Mouse (Mus musculus) kidney, embryonic 16.5 days (tissue): Measurements from ENCODE around the gene Sertad2. TPM values are rescaled to one million over a fixed set of nuclear protein-coding genes. Genes with fewer than 3 reads are reported as not detected.
A peak's percentile ranks its signal among the peaks of the same experiment; 100 is the strongest.

ENCODE experiments used
- ATAC-seq: fragments of 200-750 bp; cut with Nextera tagmentation; 2 replicates; pipeline ENCODE4 v1.8.0; 2017; ENCODE audit warnings: moderate TSS enrichment; ENCODE audit not compliant: low FRiP score, low TSS enrichment
- H3K27ac ChIP-seq: fragments of 300-500 bp; sonication (generic); 2 replicates; pipeline ENCODE4 v1.5.1; 2014; ENCODE audit warnings: low read length
- H3K27me3 ChIP-seq: fragments of 300-500 bp; sonication (generic); 2 replicates; pipeline ENCODE4 v1.6.1; 2014; ENCODE audit warnings: low read length, control low read depth, mixed read lengths; ENCODE audit not compliant: insufficient read depth
- H3K36me3 ChIP-seq: fragments of 300-500 bp; sonication (generic); 2 replicates; pipeline ENCODE4 v1.6.1; 2014; ENCODE audit warnings: low read length, control low read depth, mixed read lengths; ENCODE audit not compliant: insufficient read depth
- H3K4me1 ChIP-seq: fragments of 300-500 bp; sonication (generic); 2 replicates; pipeline ENCODE4 v1.6.1; 2014; ENCODE audit warnings: low read length, control low read depth, mixed read lengths; ENCODE audit not compliant: insufficient read depth
- H3K4me2 ChIP-seq: fragments of 300-500 bp; sonication (generic); replicated peaks from 2 replicates; pipeline ENCODE4 v1.6.1; 2014; ENCODE audit warnings: low read depth, low read length
- H3K4me3 ChIP-seq: fragments of 300-500 bp; sonication (generic); 2 replicates; pipeline ENCODE4 v1.5.1; 2014; ENCODE audit warnings: mild to moderate bottlenecking, low read length
- H3K9ac ChIP-seq: fragments of 300-500 bp; sonication (generic); replicated peaks from 2 replicates; pipeline ENCODE4 v1.6.1; 2014; ENCODE audit warnings: low read length
- H3K9me3 ChIP-seq: fragments of 300-500 bp; sonication (generic); 2 replicates; pipeline ENCODE4 v1.6.1; 2016; ENCODE audit warnings: low read length, control low read depth
- WGBS: fragments of 180-500 bp; shearing (Covaris S2); extraction: QIAGEN DNeasy Blood & Tissue Kit; methylation state at CpG from one replicate; pipeline ENCODE4 v1.1.7; 2014; 5-methylcytosine and 5-hydroxymethylcytosine counted together
- polyA plus RNA-seq: library from polyadenylated mRNA; unstranded; fragments of >200 nt; fragmentation: Nextera tagmentation; extraction: Ambion mirVana; gene quantifications from 2 replicates; pipeline ENCODE4 v1.2.1, GENCODE M21; 2015

Sertad2 gene
- polyA plus RNA-seq, 1 experiment from 2014 or later, result 33.1 TPM

- H3K4me3 ChIP-seq, result no peak overlapping the region
- H3K9ac ChIP-seq, result no peak overlapping the region
- no peak overlapping the region for H3K27ac ChIP-seq
- no peak for ATAC-seq
- H3K36me3 ChIP-seq, result no peaks in the 10 kb centered on the region
- 87% methylated on average over 2 of the region's 2 CpGs for WGBS
- H3K4me2 ChIP-seq, result no peak overlapping the region
- no peaks in the 10 kb centered on the region for H3K27me3 ChIP-seq
- H3K4me1 ChIP-seq, result peaks cover 4% of the 10 kb centered on the region; the same call in 1 of the 2 replicates
- H3K9me3 ChIP-seq, result no peaks in the 10 kb centered on the region
These were observed 84.1 kb downstream of the Sertad2 start for GRCm38 (mm10) chr11:20627146-20627545.

- Histone ChIP-seq H3K4me1 (peaks cover 9% of the 10 kb centered on the region), H3K27ac (no peak overlapping the region), H3K9me3 (no peaks in the 10 kb centered on the region), H3K9ac (no peak overlapping the region), H3K4me3 (no peak overlapping the region), H3K4me2 (no peak overlapping the region), H3K27me3 (no peaks in the 10 kb centered on the region), H3K36me3 (no peaks in the 10 kb centered on the region)
- whole genome bisulfite sequencing, result 8% methylated on average over 2 of the region's 2 CpGs
- no peak for ATAC-seq
These were observed 85.2 kb downstream of the Sertad2 start for GRCm38 (mm10) chr11:20628216-20628615.

- 89% methylated on average over 5 of the region's 5 CpGs for WGBS
- Histone ChIP-seq H3K36me3 (no peaks in the 10 kb centered on the region), H3K9me3 (no peaks in the 10 kb centered on the region), H3K4me1 (peaks cover 24% of the 10 kb centered on the region), H3K4me2 (no peak overlapping the region), H3K27me3 (no peaks in the 10 kb centered on the region), H3K9ac (no peak overlapping the region), H3K27ac (no peak overlapping the region), H3K4me3 (no peak overlapping the region)
- no peak for ATAC-seq
These were observed 86.6 kb downstream of the Sertad2 start for GRCm38 (mm10) chr11:20629700-20630099.

- H3K9me3 ChIP-seq, result no peaks in the 10 kb centered on the region
- H3K36me3 ChIP-seq, result no peaks in the 10 kb centered on the region
- peaks cover 33% of the 10 kb centered on the region for H3K4me1 ChIP-seq
- H3K27ac ChIP-seq, result peak overlapping the region; percentile 97
- H3K27me3 ChIP-seq, result no peaks in the 10 kb centered on the region
- H3K9ac ChIP-seq, result peak overlapping the region; percentile 69
- WGBS, result 2% methylated on average over 34 of the region's 36 CpGs
- peak overlapping the region; percentile 86 for H3K4me2 ChIP-seq
- peak; percentile 91 for ATAC-seq
- peak overlapping the region; percentile 87 for H3K4me3 ChIP-seq
These were observed 88.2 kb downstream of the Sertad2 start for GRCm38 (mm10) chr11:20631026-20631940.

- Histone ChIP-seq H3K4me2 (peak overlapping the region; percentile 71), H3K27me3 (no peaks in the 10 kb centered on the region), H3K4me3 (peak overlapping the region; percentile 87), H3K36me3 (no peaks in the 10 kb centered on the region), H3K9me3 (no peaks in the 10 kb centered on the region), H3K9ac (peak overlapping the region; percentile 88), H3K27ac (peak overlapping the region; percentile 100), H3K4me1 (peaks cover 35% of the 10 kb centered on the region)
- peak; percentile 96 for ATAC-seq
- WGBS, result under 1% methylated on average over 47 of the region's 67 CpGs
These were observed 89.0 kb downstream of the Sertad2 start for GRCm38 (mm10) chr11:20631941-20632618.

- no peak for ATAC-seq
- peaks cover 35% of the 10 kb centered on the region for H3K4me1 ChIP-seq
These were observed 89.5 kb downstream of the Sertad2 start for GRCm38 (mm10) chr11:20632619-20632965.

GRCm38 (mm10) chr11:20634543-20634942 lies 91.5 kb downstream of the Sertad2 start:
- ATAC-seq, result no peak
- Histone ChIP-seq H3K9me3 (no peaks in the 10 kb centered on the region), H3K9ac (no peak overlapping the region), H3K4me1 (peaks cover 41% of the 10 kb centered on the region), H3K4me2 (no peak overlapping the region), H3K27me3 (no peaks in the 10 kb centered on the region), H3K4me3 (no peak overlapping the region), H3K27ac (no peak overlapping the region), H3K36me3 (no peaks in the 10 kb centered on the region)
- 81% methylated on average over 1 of the region's 1 CpGs for WGBS

More at GRCm38 (mm10) chr11:20632619-20632965, 89.5 kb downstream of the Sertad2 start:
- Histone ChIP-seq H3K27ac (peak overlapping the region; percentile 100), H3K27me3 (no peaks in the 10 kb centered on the region), H3K9me3 (no peaks in the 10 kb centered on the region), H3K4me2 (peak overlapping the region; percentile 71), H3K4me3 (peak overlapping the region; percentile 87), H3K36me3 (no peaks in the 10 kb centered on the region), H3K9ac (peak overlapping the region; percentile 88)
- 0% methylated on average over 13 of the region's 13 CpGs for WGBS

- no peak overlapping the region for H3K4me2 ChIP-seq
- H3K4me1 ChIP-seq, result peaks cover 52% of the 10 kb centered on the region
- no peak for ATAC-seq
These were observed 92.6 kb downstream of the Sertad2 start for GRCm38 (mm10) chr11:20635646-20636045.

GRCm38 (mm10) chr11:20636114-20636513 lies 93.1 kb downstream of the Sertad2 start:
- peak overlapping the region; percentile 39; the same call in 1 of the 2 replicates for H3K9ac ChIP-seq
- no peak overlapping the region for H3K4me3 ChIP-seq
- no peaks in the 10 kb centered on the region for H3K27me3 ChIP-seq
- H3K36me3 ChIP-seq, result no peaks in the 10 kb centered on the region
- peaks cover 55% of the 10 kb centered on the region for H3K4me1 ChIP-seq
- H3K9me3 ChIP-seq, result no peaks in the 10 kb centered on the region
- no peak for ATAC-seq
- H3K27ac ChIP-seq, result peak overlapping the region; percentile 88
- WGBS, result 68% methylated on average over 4 of the region's 4 CpGs
- no peak overlapping the region; the same call in 1 of the 2 replicates for H3K4me2 ChIP-seq

More at GRCm38 (mm10) chr11:20635646-20636045, 92.6 kb downstream of the Sertad2 start:
- Histone ChIP-seq H3K9ac (no peak overlapping the region), H3K4me3 (no peak overlapping the region), H3K27ac (peak overlapping the region; percentile 88), H3K27me3 (no peaks in the 10 kb centered on the region), H3K9me3 (no peaks in the 10 kb centered on the region), H3K36me3 (no peaks in the 10 kb centered on the region)
- 34% methylated on average over 6 of the region's 6 CpGs for WGBS

GRCm38 (mm10) chr11:20637060-20637459 lies 94.0 kb downstream of the Sertad2 start:
- no peak overlapping the region for H3K4me3 ChIP-seq
- H3K9me3 ChIP-seq, result no peaks in the 10 kb centered on the region
- H3K4me1 ChIP-seq, result peaks cover 55% of the 10 kb centered on the region
- no peaks in the 10 kb centered on the region for H3K27me3 ChIP-seq
- no peaks in the 10 kb centered on the region for H3K36me3 ChIP-seq
- no peak overlapping the region for H3K9ac ChIP-seq
- no peak overlapping the region for H3K4me2 ChIP-seq
- ATAC-seq, result no peak
- no peak overlapping the region for H3K27ac ChIP-seq
